ENCODE assay signal across 30 mouse cellular contexts in genomic region chr16:77174744-77175432, GRCm38 (mm10).
A peak's percentile ranks its signal among the peaks of the same experiment; 100 is the strongest.
DNase-seq lines count a peak whose midpoint lies in the region; ATAC-seq and TF ChIP-seq lines count a peak whose summit lies in the region.
"Had no signal": no experiment of that assay in that cellular context is flagged by ENCODE, and none has a peak within 500 bp of the region (broad histone marks: within the 10 kb centered on the region; RNA-seq: fewer than 3 reads in every experiment).

No protein-coding gene starts in this region.

- no peak overlapping the region for H3K27ac ChIP-seq in liver, adult 2 months (replicated peaks; ENCODE audit: insufficient read depth, low read depth, low read length)
- H3K27ac ChIP-seq in liver, embryonic 12.5 days, result no peak overlapping the region
- no peak overlapping the region for H3K27ac ChIP-seq in gastrocnemius, adult 2 months
- no peak overlapping the region for H3K27ac ChIP-seq in forebrain, embryonic 13.5 days
- H3K27ac ChIP-seq: forebrain, embryonic 15.5 days; heart, embryonic 10.5 days; heart, embryonic 15.5 days; hindbrain, embryonic 12.5 days; hindbrain, postnatal 0 days; intestine, embryonic 15.5 days; kidney, postnatal 0 days; limb, embryonic 10.5 days; limb, embryonic 15.5 days; midbrain, embryonic 13.5 days; stomach, postnatal 0 days had no signal

- no peak for TF ChIP-seq CTCF in liver, adult 2 months (IDR thresholded peaks at IDR 0.05; ENCODE audit: low read depth, low read length)
- no peak for TF ChIP-seq CTCF in lung, adult 2 months (IDR thresholded peaks at IDR 0.05; ENCODE audit: insufficient read depth, low read length)
- no peak for TF ChIP-seq CTCF in gastrocnemius, adult 2 months (IDR thresholded peaks at IDR 0.05)

- peak; percentile 17 for DNase-seq in liver, adult 2 months (ENCODE audit: extremely low read depth, low read depth, low spot score)
- DNase-seq in lung, postnatal 25 days (ENCODE audit: low spot score), result peak; percentile 24
- DNase-seq in lung, adult 2 months, result no peak
- peak; percentile 82 for DNase-seq in gonadal fat pad, adult 2 months (ENCODE audit: low read depth)
- no peak for DNase-seq in gastrocnemius, adult 2 months
- DNase-seq: adrenal gland, postnatal 25 days; cerebellum, adult 18-20 months; gastrocnemius, postnatal 36 days; kidney, adult 8-10 months; layer of hippocampus, adult 9-11 months; right cerebral cortex, adult 18-20 months; thymus, adult 18-20 months; thymus, postnatal 25 days had no signal

- intact Hi-C loops in gastrocnemius, adult 2 months (cut with DNase I), result no loop called here

- H3K9me3 ChIP-seq in liver, embryonic 12.5 days (replicated peaks), result no peaks in the 10 kb centered on the region
- no peaks in the 10 kb centered on the region for H3K9me3 ChIP-seq in forebrain, embryonic 13.5 days (replicated peaks)
- H3K9me3 ChIP-seq: forebrain, embryonic 15.5 days; G1E; heart, embryonic 10.5 days; heart, embryonic 15.5 days; hindbrain, embryonic 12.5 days; intestine, embryonic 15.5 days; limb, embryonic 10.5 days; limb, embryonic 15.5 days; megakaryocyte, embryonic 14.5 days; midbrain, embryonic 13.5 days had no signal

- no peaks in the 10 kb centered on the region for H3K27me3 ChIP-seq in liver, adult 2 months (ENCODE audit: control insufficient read depth, insufficient read depth, low read length)
- no peaks in the 10 kb centered on the region for H3K27me3 ChIP-seq in liver, embryonic 12.5 days (replicated peaks)
- H3K27me3 ChIP-seq in forebrain, embryonic 13.5 days, result no peaks in the 10 kb centered on the region
- H3K27me3 ChIP-seq: forebrain, embryonic 15.5 days; heart, embryonic 15.5 days; hindbrain, embryonic 12.5 days; intestine, embryonic 15.5 days; limb, embryonic 15.5 days; megakaryocyte, embryonic 14.5 days; midbrain, embryonic 13.5 days had no signal

- no peak overlapping the region for H3K9ac ChIP-seq in liver, adult 2 months (ENCODE audit: low read depth, low read length)
- H3K9ac ChIP-seq in liver, embryonic 12.5 days, result no peak overlapping the region
- no peak overlapping the region for H3K9ac ChIP-seq in forebrain, embryonic 13.5 days
- H3K9ac ChIP-seq: forebrain, embryonic 15.5 days; heart, embryonic 15.5 days; hindbrain, embryonic 12.5 days; intestine, embryonic 15.5 days; limb, embryonic 15.5 days; midbrain, embryonic 13.5 days had no signal

- no peaks in the 10 kb centered on the region for H3K4me1 ChIP-seq in liver, adult 2 months (ENCODE audit: control insufficient read depth, insufficient read depth, low read length)
- H3K4me1 ChIP-seq in liver, embryonic 12.5 days, result no peaks in the 10 kb centered on the region
- H3K4me1 ChIP-seq in lung, adult 2 months (ENCODE audit: control insufficient read depth, insufficient read depth, low read length), result no peaks in the 10 kb centered on the region; the same call in 1 of the 2 replicates
- peaks cover 9% of the 10 kb centered on the region for H3K4me1 ChIP-seq in forebrain, embryonic 13.5 days
- H3K4me1 ChIP-seq: forebrain, embryonic 15.5 days; heart, embryonic 10.5 days; heart, embryonic 15.5 days; limb, embryonic 15.5 days had no signal

- H3K4me3 ChIP-seq in liver, adult 2 months (ENCODE audit: insufficient read depth, low read depth, low read length), result no peak overlapping the region
- H3K4me3 ChIP-seq in liver, embryonic 12.5 days, result no peak overlapping the region
- no peak overlapping the region for H3K4me3 ChIP-seq in lung, adult 2 months (replicated peaks; ENCODE audit: extremely low read depth, low read depth, low read length)
- H3K4me3 ChIP-seq in gastrocnemius, adult 2 months, result no peak overlapping the region
- no peak overlapping the region for H3K4me3 ChIP-seq in forebrain, embryonic 13.5 days
- H3K4me3 ChIP-seq: forebrain, embryonic 15.5 days; heart, embryonic 10.5 days; heart, embryonic 15.5 days; hindbrain, embryonic 12.5 days; intestine, embryonic 15.5 days; limb, embryonic 10.5 days; limb, embryonic 15.5 days; megakaryocyte, embryonic 14.5 days; midbrain, embryonic 13.5 days had no signal

- WGBS in liver, adult 2 months, result 69% methylated on average over 7 of the region's 7 CpGs
- WGBS in liver, embryonic 12.5 days (ENCODE audit: insufficient replicate concordance), result 62% methylated on average over 7 of the region's 7 CpGs
- WGBS in lung, adult 2 months, result 57% methylated on average over 7 of the region's 7 CpGs
- 89% methylated on average over 7 of the region's 7 CpGs for WGBS in forebrain, embryonic 13.5 days

- ATAC-seq in liver, embryonic 12.5 days, result no peak
- peak; percentile 59; the same call in 1 of the 2 replicates for ATAC-seq in monocyte, adult 5-6 weeks (replicated peaks; ENCODE audit: insufficient number of reproducible peaks, low FRiP score, low TSS enrichment, poor library complexity, severe bottlenecking)
- ATAC-seq in forebrain, embryonic 13.5 days, result no peak
- ATAC-seq: forebrain, embryonic 15.5 days; hindbrain, postnatal 0 days; intestine, embryonic 15.5 days; midbrain, embryonic 13.5 days; Patski had no signal

- H3K36me3 ChIP-seq in liver, adult 2 months (ENCODE audit: control insufficient read depth, insufficient read depth, low read length), result no peaks in the 10 kb centered on the region
- no peaks in the 10 kb centered on the region for H3K36me3 ChIP-seq in liver, embryonic 12.5 days
- H3K36me3 ChIP-seq in forebrain, embryonic 13.5 days (ENCODE audit: poor library complexity, severe bottlenecking), result no peaks in the 10 kb centered on the region
- H3K36me3 ChIP-seq: forebrain, embryonic 15.5 days; G1E; heart, embryonic 10.5 days; heart, embryonic 15.5 days; hindbrain, embryonic 12.5 days; intestine, embryonic 15.5 days; limb, embryonic 10.5 days; limb, embryonic 15.5 days; midbrain, embryonic 13.5 days had no signal

- H3K4me2 ChIP-seq in liver, embryonic 12.5 days, result no peak overlapping the region
- H3K4me2 ChIP-seq in forebrain, embryonic 13.5 days, result no peak overlapping the region
- H3K4me2 ChIP-seq: forebrain, embryonic 15.5 days; heart, embryonic 15.5 days; hindbrain, embryonic 12.5 days; intestine, embryonic 15.5 days; limb, embryonic 15.5 days; midbrain, embryonic 13.5 days had no signal

- TF ChIP-seq POLR2A in liver, adult 2 months (IDR thresholded peaks at IDR 0.05; ENCODE audit: extremely low read depth, insufficient read depth, low read length), result no peak
- TF ChIP-seq POLR2A in lung, adult 2 months (IDR thresholded peaks at IDR 0.05; ENCODE audit: borderline replicate concordance, extremely low read depth, low read depth, low read length), result no peak

- H3K79me2 ChIP-seq in liver, adult 2 months (ENCODE audit: control insufficient read depth, insufficient read depth, low read length), result no peaks in the 10 kb centered on the region

Comparison
In these comparisons a context has a peak if more than half of its experiments do, and no peak if none do; other contexts are left out.
1. DNase-seq: peak in liver, adult 2 months (single experiment), lung, postnatal 25 days (single experiment) and gonadal fat pad, adult 2 months (single experiment); none in lung, adult 2 months (single experiment) and gastrocnemius, adult 2 months (single experiment).